Mouse (Mus musculus): ENCODE results near the gene Gmnn. TPM values are rescaled to one million over a fixed set of nuclear protein-coding genes. Genes with fewer than 3 reads are reported as not detected.
"Not testable (repeated sequence)": the region's sequence is repeated elsewhere in the genome, so short reads cannot be mapped to it uniquely, and the experiment has no call there.

The Gmnn gene
- total RNA-seq, 2 experiments from 2014 or later = 48.5 to 52.9 TPM

DNA sequence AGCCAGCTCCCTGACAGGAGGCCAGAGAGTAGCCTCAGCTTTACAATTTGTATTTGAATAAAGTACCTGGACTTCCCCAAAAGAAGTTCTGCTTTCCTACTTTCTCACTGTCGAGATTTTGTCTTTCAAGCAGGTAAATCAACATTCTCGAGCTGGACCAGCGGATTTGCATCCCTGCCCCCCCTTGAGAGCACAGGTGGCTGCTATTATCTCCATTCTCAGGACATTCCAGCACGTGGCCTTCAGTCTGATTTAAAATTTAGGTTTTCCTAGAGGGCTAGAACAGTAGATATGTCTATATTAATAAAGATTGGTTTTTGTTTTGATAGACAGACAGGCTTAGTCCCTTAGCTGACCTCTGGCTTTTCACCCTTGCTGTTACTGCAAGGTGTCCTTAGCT lies 6.1 kb upstream of the Gmnn start:
- DNase-seq; intact Hi-C loops (cut with DNase I): not testable (repeated sequence)

DNA sequence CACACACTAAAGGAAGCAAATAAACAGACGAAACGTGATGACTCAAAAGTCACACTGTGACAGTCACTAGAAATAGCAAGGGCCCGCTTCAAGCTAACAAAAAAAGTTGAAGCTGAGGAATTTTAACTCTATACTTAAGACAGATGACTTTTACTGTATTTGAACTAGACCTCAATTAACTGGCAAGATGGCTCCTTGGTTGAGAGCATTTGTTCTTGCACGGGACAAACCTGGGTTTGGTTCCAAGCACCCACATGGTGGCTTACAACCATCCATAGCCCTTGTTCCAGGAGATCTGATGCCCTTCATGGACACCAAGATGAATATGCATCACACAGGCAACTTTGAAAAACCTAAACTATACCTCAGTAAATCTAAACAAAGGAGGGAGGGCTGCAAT lies 531 bp upstream of the Gmnn start:
- intact Hi-C loops (cut with DNase I) = loop anchor here (5.0 kb wide), 2 partner anchors 50 to 70 kb away; partner anchors contain the start of genes Acot13 and Tdp2
- DNase-seq = no peak

DNA sequence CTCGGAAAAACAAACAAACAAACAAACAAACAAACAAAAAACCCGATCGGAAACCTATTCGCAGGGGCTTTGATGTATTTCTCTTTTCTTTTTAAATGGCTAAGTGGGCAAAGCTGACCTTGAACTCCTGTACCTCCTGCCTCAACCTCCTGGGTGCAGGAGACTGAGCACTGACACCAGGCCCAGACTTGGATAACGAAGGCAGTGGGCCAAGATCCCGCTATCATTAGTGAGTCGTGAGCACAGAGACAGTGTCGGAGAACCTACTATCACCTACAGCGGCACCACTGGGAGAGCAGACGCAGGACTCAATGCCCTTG lies 680 bp downstream of the Gmnn start:
- intact Hi-C loops (cut with DNase I) = loop anchor here (1.0 to 5.0 kb wide), 3 partner anchors 39 to 71 kb away; partner anchors contain the start of genes Acot13 and Tdp2
- no peak for DNase-seq

DNA sequence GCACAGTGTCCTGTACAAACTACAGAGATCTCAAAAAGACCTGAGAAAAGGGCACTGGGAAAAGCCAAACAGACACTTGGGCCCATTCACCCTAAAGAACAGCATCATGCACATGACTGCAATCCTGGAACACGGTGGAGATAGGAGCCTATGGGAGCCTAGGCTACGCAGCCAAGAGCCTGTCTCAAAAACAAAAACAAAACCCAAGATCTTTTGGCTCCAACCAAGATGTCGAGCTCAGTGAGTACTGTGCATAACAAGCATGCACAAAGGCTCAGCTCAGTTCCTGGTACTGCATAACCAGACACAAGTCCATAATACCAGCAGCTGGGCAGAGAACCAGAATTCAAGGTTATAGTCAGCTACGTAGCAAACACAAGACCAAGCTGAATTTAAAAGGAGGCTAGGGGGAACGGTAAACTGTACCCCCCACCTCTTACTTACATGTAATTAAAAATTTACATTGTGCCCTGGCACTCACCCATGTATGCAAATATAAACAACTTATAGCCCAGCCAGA lies 1.3 kb downstream of the Gmnn start:
- intact Hi-C loops (cut with DNase I) = loop anchor here (5.0 kb wide), 2 partner anchors 48 to 72 kb away; partner anchors contain the start of genes Acot13 and Tdp2
- no peak for DNase-seq

DNA sequence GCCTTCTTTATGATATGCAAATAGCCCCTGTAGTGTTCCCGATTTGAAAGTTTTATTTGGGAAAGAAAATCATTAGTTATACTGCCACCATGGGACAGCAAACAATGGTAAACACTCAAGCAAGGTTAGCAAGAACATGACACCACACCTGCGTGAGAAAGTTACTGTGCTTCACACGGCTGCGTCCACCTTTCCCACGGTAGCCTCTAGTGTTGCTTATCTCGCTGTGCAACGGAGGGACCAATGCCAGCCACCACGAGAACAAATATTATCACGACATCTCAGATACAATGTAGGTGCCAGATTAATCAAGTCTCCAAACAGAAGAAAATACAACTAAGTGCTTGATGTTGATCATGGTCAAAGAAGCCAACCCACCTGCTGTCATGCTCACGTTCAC lies 2.3 kb downstream of the Gmnn start:
- intact Hi-C loops (cut with DNase I) = no loop called here
- no peak for DNase-seq

DNA sequence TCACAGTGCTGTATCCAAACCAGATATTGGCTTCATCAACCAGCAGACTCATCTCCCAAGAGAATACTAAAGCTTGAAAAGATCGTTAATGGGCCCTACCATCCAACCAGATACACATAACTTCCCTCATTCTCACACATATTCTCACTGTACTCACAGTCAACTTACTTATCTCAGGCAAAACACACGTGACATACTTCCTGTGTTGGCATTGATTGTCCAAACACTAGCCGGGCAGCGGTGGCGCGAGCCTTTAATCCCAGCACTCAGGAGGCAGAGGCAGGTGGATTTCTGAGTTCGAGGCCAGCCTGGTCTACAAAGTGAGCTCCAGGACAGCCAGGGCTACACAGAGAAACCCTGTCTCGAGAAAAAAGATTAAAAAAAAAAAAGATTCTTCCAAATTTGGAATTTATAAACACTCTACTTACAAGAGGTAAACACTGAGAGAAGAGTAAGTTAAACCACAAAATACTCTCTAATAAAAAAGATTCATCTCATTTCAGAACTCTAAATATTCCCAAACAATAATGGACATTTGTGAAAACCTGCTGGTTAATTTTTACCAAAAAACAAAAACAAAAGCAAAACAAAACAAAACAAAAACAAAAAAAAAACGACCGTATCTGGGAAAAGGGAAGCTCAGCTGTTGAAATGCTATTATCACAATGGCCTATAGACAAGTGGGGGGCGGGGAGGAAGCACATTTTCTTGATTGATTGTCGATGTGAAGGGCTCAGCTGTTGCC lies 3.7 kb downstream of the Gmnn start:
- intact Hi-C loops (cut with DNase I) = no loop called here
- no peak for DNase-seq

DNA sequence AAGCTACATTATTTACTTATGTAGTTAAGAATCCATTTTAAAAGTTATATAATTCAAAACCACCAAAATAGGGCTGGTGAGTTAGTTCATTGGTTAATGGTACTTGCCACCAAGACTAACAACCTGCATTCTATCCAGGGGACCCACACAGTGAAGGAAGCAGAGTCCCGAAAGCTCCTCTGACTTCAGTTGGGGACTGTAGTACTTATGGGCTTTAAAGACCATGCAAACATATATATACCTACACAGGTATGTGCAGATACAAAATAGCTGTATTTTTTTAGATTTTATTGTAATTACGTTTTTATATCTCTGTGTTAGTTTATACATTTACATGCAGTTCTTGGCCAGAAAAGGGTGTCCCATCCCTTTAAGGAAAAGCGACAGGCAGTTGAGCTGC lies 5.0 kb downstream of the Gmnn start:
- intact Hi-C loops (cut with DNase I) = no loop called here
- no peak for DNase-seq

DNA sequence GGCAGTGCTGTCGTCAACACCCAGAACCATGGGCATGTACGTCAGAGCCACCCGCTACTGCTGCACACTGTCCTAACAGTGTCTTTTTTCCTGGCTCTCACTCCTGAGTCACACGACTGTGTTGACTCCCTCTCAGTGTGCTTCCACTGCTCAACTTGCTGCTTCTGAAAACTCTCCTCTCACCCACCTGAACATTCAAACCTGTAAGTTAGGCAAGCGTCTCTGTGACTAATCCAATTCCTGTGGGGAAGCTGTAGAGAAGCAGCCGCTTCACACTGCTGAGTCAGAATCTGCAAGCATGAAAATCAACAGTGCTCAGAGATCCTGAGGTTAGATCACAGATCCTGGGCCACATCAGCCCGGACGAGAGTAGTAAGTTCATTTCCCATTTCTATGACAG lies 10.3 kb downstream of the Gmnn start:
- no peak for DNase-seq
- intact Hi-C loops (cut with DNase I) = no loop called here

DNA sequence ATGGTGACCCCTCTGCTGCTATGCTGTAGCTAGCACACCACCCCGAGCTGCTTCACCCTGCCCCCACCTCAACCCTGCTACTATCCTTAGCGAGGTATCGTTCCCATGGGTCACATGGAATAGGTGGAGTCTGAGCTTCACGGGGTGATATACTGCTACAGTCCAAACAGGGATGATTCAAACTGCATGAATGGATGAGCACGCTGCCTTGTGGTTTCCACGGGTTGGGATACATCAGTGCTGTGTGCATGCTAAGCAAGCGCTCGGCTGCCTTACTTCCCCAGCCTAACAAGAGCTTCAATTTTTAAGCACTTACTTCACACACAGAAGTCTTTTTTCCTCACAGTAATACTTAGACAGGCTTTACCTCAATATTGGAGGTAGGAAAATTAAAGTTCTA lies 10.9 kb downstream of the Gmnn start:
- intact Hi-C loops (cut with DNase I) = no loop called here

DNA sequence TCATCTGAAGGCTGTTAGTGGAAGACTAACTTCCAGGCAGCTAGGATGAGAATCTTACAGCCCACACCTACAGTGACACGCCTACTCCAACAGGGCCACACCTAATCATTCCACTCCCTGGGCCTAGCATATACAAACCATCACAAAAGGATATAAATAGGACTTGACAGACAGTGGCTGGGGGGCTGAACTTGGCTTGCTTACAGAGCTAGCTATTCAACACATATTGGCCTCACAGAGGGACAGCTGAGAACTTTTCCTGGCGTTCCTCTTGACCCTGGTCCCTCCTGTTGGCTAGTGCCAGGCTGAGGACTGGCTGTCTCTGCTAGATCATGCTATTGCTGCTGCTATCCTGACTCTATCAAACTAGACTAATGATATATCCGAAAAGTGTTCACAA lies 13.9 kb downstream of the Gmnn start:
- no peak for DNase-seq
- intact Hi-C loops (cut with DNase I) = no loop called here

More for the DNA sequence above, 10.9 kb downstream of the Gmnn start:
- DNase-seq = no peak

DNA sequence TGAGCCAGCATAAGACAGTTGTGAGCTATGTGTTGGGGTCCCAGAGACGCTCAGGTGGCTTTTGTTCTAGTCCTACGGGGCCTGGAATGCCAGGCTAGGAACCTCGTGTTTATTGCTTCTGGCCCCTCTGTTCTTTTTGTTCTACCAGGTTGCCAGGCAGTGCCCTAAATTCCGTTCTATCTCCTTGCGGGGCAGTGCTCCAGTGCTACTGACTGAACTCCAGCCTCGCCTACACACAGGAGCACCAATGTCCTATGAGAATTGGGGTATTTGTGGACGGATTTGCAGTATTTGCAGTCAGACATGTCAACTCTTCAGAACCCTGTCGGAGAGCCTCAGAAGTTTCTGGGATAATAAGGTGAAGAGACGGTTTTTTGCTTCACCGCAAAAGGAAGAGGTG lies 20.7 kb downstream of the Gmnn start, which contains the start of gene Armh2:
Gene Armh2 (plus strand): TSS at position 205 of the 400 bp plus-strand sequence.
- intact Hi-C loops (cut with DNase I) = no loop called here
- no peak for DNase-seq

DNA sequence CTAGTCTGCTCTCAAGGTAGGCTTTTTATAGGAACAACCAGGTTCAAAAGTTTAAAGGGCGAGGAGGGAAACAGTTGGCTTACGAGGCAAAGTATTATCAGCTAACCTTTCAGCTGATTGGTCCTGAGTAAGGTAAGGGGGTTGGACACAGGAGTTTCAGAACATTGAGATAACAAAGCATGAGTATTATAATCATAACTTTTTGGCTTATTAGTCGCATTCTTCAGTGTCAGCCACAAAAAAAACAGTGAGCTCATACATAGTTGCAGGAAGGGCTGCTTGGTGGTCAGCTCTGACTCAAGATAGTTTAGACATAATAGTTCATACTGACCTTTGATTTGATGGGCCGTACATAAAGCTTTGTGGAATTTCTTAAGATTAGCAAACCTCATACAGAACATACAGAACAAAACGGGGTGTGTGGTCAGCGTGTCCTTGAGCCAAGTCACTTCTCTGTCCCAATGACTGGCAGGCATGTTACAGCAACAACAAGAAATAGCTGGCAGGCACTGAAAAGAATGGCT lies 26.1 kb downstream of the Gmnn start:
- no peak for DNase-seq
- intact Hi-C loops (cut with DNase I) = no loop called here

DNA sequence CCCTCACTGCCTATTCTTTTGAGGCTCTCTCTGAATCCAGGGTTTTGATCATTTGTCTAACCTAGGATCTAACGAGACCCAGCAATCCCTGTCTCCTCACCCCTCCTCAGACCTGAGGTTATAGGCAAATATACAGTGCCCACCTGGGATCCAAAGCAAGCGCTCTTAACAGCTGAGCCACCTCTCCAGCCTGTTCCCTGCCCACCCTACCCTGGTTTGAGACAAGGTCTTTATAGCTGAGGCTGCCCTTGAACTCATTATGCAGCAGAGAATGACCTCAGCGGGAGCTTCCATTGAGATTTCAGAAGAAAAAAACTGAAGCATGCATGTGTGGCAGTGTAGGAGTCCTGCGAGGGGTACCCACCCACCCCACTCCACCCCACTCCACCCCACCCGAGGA lies 27.2 kb downstream of the Gmnn start:
- intact Hi-C loops (cut with DNase I) = no loop called here
- DNase-seq = no peak

DNA sequence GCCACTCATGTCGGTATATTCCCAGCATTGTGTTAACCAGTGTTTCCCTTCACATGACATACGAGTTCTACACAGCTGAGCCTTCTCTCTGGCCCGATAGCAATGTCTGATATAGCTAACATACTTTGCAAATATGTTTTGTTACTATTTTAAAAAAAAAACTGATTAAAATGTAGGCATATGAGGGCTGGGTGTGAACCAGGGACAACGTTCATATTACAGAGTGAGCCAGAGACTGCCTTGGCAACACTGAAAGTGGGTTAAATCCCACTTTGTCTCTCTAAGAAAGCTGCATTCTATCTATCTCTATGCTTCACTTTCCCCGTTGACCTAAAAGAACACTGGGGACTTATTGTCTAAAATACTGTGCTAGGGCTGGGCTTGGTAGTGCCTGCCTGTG lies 32.6 kb downstream of the Gmnn start:
- DNase-seq = no peak
- intact Hi-C loops (cut with DNase I) = loop anchor here (10.0 kb wide), 1 partner anchor 196 kb away; no protein-coding TSS in a partner anchor

DNA sequence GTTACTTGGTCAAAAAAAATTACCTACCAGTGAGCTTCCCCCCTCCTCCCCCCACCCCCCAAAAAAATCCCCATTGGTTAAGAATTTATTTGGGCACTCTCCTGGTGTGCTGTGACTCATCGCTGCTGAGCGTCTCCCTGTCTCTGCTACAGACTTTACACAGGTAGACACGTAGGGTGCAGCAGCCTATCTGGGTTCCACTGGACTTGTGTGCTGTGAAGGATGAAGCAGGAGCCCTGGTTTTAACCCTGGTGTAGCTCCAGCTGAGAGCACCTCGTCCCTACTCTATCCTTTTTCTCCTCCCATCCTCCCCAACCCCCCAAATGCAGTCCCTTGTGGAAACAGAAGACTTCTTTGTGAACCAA lies 37.3 kb downstream of the Gmnn start:
- DNase-seq = no peak
- intact Hi-C loops (cut with DNase I) = loop anchor here (10.0 kb wide), 1 partner anchor 200 kb away; no protein-coding TSS in a partner anchor

DNA sequence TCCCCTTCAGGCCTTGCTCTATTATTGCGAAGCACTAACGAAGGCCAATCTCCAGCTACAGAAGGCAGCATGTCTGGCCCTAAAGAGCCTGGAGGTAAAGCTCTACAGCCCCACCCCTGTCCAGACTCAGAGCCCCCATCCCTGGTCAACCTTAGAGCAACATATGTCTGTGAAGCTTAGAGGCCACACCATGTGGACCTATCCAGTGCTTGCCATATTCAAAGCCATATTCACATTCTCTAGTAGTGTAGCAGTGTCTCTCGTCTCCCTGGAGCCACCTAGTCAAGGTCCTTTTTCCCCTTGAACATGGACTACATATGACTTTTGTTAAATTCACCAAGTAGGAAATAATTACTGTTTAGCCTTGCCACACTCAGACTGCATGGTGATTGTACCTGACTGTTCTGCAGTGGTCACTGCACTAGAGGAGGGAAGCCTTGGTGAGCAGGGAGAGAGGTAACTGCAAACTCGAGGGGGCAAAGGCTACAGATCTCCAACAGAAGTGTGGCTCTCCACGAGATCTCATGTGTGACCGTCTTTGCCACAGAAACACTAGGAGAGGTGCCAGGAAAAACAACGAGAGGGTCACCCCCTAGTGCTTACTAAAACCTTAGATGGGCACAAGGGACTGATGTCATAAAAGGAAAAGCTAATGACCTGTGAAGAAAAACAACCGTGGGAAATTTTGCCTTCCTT lies 37.9 kb downstream of the Gmnn start:
- intact Hi-C loops (cut with DNase I) = loop anchor here (10.0 kb wide), 1 partner anchor 201 kb away; no protein-coding TSS in a partner anchor
- DNase-seq = no peak

DNA sequence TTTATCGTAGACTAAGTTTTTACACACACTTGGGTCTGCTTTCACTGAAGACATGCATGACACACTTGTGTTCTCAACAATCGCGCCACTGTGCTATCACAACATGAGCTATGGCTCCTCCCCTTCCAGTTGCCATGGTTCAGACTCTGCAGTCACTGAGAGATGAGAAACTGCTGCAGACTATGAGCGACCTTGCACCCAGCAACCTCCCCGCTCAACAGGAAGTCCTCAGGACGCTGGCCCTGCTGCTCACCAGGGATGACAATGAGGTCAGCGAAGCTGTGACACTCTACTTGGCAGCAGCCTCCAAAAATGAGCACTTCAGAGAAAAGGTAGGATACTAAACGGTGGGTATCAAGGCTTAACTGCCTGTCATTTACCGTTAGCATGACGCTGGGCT lies 40.2 kb downstream of the Gmnn start:
- no peak for DNase-seq
- intact Hi-C loops (cut with DNase I) = loop anchor here (10.0 kb wide), 1 partner anchor 203 kb away; no protein-coding TSS in a partner anchor

DNA sequence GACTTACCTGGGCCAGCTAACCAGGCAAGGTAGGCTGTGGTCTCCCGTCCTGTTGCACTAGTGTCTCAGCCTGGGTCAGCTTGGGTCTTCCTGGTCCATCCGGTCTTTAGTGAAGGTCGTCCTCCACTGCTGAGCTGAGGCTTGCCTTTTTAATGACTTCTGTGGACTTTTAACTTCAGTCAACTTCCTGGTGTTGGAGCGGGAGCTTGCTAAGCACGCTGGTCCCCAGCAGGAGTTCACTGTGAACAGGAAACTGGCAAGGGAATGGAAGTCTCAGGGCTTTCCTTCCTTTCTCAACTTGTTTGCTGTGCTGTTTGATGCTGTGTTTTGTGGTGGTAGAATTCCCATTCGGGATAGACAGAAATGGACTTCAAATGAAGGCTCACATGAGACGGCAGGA lies 44.0 kb downstream of the Gmnn start:
- intact Hi-C loops (cut with DNase I) = no loop called here
- no peak for DNase-seq

DNA sequence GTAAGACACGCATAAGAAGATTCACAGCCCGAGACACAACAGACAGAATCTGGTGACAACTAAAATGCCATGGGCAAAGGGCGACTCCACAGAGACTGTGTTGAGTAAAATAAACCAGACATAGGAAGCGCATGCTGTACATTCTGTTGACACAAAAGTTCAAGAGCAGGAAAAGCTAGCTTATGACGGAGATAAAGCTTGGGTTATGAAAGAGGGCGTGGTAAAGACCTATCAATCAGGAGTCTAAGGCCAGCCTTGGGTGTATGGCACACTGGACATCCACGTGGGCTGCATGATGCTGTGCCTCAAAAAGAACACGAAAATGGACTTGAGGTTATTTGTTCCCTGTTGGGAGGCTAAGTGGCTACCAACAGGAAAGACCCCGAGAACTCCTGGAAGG lies 45.3 kb downstream of the Gmnn start:
- intact Hi-C loops (cut with DNase I) = no loop called here
- DNase-seq = no peak

DNA sequence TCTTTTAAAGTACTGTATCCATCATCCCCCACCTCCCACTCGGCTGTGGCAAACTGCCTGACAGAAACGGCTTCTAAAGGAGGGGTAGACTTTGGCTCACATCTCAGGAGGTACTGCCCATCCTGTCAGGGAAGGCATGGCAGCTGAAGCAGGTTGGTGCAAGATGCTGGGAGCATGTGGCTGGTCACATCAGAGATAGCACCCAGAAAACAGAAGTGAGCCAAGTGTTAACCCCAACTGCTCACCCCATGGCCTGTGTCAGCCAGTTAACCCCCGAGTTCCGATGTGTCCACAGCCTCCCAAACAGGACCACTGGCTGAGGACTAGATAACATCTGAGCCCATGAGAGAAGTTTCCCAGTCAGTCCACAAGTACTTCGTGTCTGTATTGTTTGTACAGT lies 46.1 kb downstream of the Gmnn start:
- no peak for DNase-seq
- intact Hi-C loops (cut with DNase I) = no loop called here

DNA sequence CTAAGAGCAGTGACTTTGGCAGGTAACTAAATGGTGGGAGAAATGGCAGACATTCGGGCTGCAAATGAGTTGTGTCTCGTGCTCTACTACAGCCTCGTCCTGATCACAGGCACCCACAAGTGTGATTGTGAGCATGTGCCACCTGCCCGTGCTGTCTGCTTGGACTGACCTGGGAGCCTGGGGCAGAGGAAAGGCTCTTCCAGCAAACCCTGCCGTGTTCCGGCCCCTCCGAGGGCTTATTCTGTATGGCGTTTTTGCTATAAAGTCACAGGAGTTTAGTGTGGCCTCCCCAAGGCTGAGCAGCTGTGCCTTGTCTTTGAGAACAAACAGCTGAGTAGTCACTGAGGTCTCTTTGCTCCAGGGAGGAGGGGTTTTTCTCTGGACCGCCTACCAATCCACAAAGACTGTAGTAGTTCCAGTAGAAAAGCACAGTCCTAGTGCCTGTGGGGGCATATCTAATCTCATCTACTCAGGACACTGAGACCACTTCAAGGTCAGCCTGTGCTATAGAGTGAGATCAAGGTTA lies 47.3 kb downstream of the Gmnn start:
- intact Hi-C loops (cut with DNase I) = loop anchor here (5.0 kb wide), 2 partner anchors 48 to 63 kb away; partner anchors contain the start of gene Gmnn
- no peak for DNase-seq
